Mouse (Mus musculus): ENCODE data around the gene Mcu. TPM values are rescaled to one million over a fixed set of nuclear protein-coding genes. Genes with fewer than 3 reads are reported as not detected.

Mcu gene
- polyA plus RNA-seq, 1 experiment from 2014 or later = 30.8 TPM

DNA sequence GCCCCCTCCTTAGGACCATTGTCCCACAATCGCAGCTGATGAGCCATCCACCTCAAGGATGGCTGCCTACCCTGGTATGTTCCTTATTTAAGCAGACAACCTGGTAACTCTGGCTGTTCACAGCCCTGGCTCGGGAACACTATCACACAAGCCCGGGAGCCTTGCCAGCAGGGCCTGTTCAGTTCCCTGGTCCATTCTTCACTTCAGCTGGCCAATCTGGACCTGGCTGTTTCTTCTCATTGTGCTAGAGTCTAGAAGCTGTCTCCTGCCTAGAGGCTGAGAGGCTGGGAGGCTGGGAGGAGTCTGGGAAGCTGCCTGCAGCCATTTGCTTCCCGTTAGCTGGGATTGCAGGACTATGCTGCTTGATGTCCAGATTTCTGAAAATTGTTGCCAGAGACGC is 146.0 kb downstream of the Mcu start:
- no peak overlapping the region for H3K27ac ChIP-seq
- no peaks in the 10 kb centered on the region for H3K27me3 ChIP-seq
- no peak overlapping the region for H3K4me2 ChIP-seq
- no peaks in the 10 kb centered on the region for H3K9me3 ChIP-seq
- H3K36me3 ChIP-seq = no peaks in the 10 kb centered on the region
- H3K4me1 ChIP-seq = no peaks in the 10 kb centered on the region
- WGBS = 66% methylated on average over 5 of the region's 5 CpGs
- no peak overlapping the region for H3K9ac ChIP-seq
- no peak overlapping the region for H3K4me3 ChIP-seq
- ATAC-seq (ENCODE audit: borderline replicate concordance, extremely low read depth, low FRiP score, low TSS enrichment) = no peak

DNA sequence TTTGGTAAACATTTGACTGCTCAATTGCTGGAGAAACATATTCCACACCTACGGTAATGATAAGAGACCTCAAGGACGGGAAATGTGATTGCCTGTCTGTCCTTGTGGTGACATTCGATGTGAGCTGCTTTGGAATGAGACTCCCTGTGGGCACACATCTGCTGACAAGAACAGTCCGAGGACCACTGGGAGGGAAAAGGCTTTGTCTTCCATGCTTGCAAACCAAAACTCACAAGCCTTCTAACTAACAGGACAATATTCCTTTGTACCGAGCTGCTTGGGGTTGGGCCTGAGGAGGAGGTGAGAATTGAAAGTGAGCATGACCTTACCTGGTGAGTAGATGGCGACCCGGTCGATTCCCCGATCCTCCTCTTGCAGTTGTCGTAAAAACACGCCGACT is 149.2 kb downstream of the Mcu start:
- ATAC-seq (ENCODE audit: borderline replicate concordance, extremely low read depth, low FRiP score, low TSS enrichment) = no peak
- H3K9me3 ChIP-seq = no peaks in the 10 kb centered on the region
- H3K4me3 ChIP-seq = no peak overlapping the region
- H3K4me1 ChIP-seq = peaks cover 3% of the 10 kb centered on the region; the same call in 1 of the 2 replicates
- no peaks in the 10 kb centered on the region for H3K36me3 ChIP-seq
- H3K27ac ChIP-seq = no peak overlapping the region
- WGBS = 80% methylated on average over 12 of the region's 12 CpGs
- H3K4me2 ChIP-seq = no peak overlapping the region
- H3K9ac ChIP-seq = no peak overlapping the region
- no peaks in the 10 kb centered on the region for H3K27me3 ChIP-seq

DNA sequence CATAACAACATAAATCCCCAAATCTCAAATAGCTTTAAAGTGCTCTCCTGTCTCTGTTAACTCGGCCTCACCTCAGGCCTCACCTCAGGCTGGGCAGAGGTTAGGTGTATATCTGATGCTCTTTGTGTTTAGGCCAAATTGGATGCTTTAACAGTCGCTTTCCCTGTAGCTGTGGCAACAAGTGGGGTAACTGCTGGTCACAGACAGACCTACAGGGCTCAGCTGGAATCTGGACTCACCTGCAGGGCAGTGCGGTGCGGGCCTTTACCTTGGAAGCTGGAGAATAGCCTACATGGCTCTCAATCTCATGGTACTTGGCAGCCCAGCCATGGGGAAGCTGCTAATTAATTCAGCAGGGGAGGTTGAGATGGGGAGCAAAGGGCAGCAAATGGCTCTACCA is 149.9 kb downstream of the Mcu start:
- Histone ChIP-seq H3K4me2 (no peak overlapping the region), H3K9ac (no peak overlapping the region), H3K9me3 (no peaks in the 10 kb centered on the region), H3K4me3 (no peak overlapping the region), H3K36me3 (no peaks in the 10 kb centered on the region), H3K27ac (no peak overlapping the region), H3K27me3 (no peaks in the 10 kb centered on the region), H3K4me1 (peaks cover 5% of the 10 kb centered on the region; the same call in 1 of the 2 replicates)
- 91% methylated on average over 4 of the region's 4 CpGs for WGBS
- no peak for ATAC-seq (ENCODE audit: borderline replicate concordance, extremely low read depth, low FRiP score, low TSS enrichment)

DNA sequence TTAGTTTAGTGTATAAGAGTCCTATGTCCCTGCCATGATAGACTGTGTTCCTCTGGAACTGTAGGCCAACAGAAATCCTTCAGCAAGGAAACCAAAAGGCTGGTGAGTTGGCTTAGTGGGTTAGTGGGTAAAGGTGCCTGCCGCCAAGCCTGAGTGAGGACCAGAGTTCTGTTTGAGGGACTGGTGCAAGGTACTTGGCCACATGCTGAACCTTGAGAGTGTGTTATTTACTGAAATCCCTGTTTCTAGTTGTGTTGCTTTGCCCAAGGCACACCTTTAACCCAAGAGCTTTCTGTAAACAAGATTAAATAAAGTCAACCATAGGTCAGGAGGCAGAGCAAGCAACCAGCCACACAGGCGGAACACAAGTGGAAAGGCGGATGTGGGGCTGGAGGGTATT is 150.9 kb downstream of the Mcu start:
- Histone ChIP-seq H3K4me1 (peaks cover 5% of the 10 kb centered on the region; the same call in 1 of the 2 replicates), H3K4me3 (no peak overlapping the region), H3K9me3 (no peaks in the 10 kb centered on the region), H3K36me3 (no peaks in the 10 kb centered on the region), H3K27ac (no peak overlapping the region), H3K27me3 (no peaks in the 10 kb centered on the region), H3K9ac (no peak overlapping the region), H3K4me2 (no peak overlapping the region)
- ATAC-seq (ENCODE audit: borderline replicate concordance, extremely low read depth, low FRiP score, low TSS enrichment) = no peak
- WGBS = 70% methylated on average over 3 of the region's 3 CpGs

DNA sequence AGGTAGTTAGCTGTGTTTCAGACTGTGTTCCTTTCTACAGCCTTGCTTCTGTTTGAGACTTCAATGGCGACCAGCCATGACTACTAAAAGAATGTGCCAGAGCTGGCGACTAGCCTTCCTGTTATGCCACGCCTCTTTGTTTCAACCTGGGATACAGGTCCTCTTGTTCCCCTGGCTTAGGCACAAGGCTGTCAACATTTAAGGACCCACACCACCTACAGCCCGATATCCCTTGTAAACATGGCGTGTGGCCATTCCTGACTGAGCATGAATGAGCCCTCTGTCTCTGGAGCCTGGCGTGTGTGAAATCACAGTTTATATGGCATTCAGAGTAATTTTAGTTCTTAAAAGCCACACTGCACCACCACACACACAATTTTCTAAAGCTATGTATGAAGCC is 154.2 kb downstream of the Mcu start:
- Histone ChIP-seq H3K9ac (no peak overlapping the region), H3K4me1 (peaks cover 5% of the 10 kb centered on the region; the same call in 1 of the 2 replicates), H3K4me2 (no peak overlapping the region), H3K27me3 (no peaks in the 10 kb centered on the region), H3K4me3 (no peak overlapping the region), H3K27ac (no peak overlapping the region), H3K36me3 (no peaks in the 10 kb centered on the region), H3K9me3 (no peaks in the 10 kb centered on the region)
- 73% methylated on average over 6 of the region's 6 CpGs for WGBS
- ATAC-seq (ENCODE audit: borderline replicate concordance, extremely low read depth, low FRiP score, low TSS enrichment) = no peak

DNA sequence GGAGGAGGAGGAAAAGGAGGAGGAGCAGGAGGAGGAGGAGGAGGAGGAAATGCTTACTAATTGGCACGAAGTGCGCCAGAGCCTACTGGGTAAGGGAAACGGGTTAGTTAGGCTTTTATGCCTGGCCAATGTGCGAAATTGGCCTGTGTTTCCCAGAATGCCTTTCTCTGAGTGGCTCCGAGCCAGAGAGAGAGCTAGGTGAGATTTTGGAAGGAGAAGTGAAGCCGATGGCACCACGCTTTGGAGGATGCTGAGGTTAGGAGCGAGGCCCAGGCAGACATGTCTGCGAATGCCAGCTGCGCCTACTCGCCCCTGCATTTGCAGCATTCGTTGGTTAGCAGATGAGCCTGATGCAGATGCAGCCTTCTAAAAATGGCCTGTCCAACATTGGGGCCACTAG is 156.7 kb downstream of the Mcu start:
- Histone ChIP-seq H3K9ac (no peak overlapping the region), H3K4me3 (no peak overlapping the region), H3K27me3 (no peaks in the 10 kb centered on the region), H3K36me3 (no peaks in the 10 kb centered on the region), H3K4me1 (peaks cover 5% of the 10 kb centered on the region; the same call in 1 of the 2 replicates), H3K4me2 (no peak overlapping the region), H3K27ac (no peak overlapping the region), H3K9me3 (no peaks in the 10 kb centered on the region)
- 87% methylated on average over 12 of the region's 12 CpGs for WGBS
- no peak for ATAC-seq (ENCODE audit: borderline replicate concordance, extremely low read depth, low FRiP score, low TSS enrichment)

DNA sequence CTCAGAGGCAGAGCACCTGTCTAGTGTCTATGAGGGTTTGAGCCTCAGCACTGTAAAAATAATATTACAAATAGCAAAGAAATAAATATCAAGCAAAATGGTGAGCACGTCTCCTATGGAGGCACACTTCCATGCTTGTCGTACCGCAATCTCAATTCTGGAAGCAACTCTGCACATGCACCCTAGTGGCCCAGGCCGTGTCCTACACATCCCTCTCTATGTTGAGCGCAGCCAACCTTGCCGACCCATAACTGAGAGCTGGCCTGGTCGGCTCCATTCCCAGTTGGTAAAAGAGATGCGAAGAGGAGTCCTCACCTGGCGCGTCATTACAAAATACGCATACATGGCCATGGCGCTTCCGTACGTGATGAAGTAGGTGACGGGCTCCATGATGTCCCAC is 161.9 kb downstream of the Mcu start:
- Histone ChIP-seq H3K4me3 (no peak overlapping the region), H3K27me3 (no peaks in the 10 kb centered on the region), H3K36me3 (no peaks in the 10 kb centered on the region), H3K27ac (no peak overlapping the region), H3K4me1 (peaks cover 7% of the 10 kb centered on the region; the same call in 1 of the 2 replicates), H3K4me2 (no peak overlapping the region), H3K9ac (no peak overlapping the region), H3K9me3 (no peaks in the 10 kb centered on the region)
- 93% methylated on average over 15 of the region's 15 CpGs for WGBS
- ATAC-seq (ENCODE audit: borderline replicate concordance, extremely low read depth, low FRiP score, low TSS enrichment) = no peak

DNA sequence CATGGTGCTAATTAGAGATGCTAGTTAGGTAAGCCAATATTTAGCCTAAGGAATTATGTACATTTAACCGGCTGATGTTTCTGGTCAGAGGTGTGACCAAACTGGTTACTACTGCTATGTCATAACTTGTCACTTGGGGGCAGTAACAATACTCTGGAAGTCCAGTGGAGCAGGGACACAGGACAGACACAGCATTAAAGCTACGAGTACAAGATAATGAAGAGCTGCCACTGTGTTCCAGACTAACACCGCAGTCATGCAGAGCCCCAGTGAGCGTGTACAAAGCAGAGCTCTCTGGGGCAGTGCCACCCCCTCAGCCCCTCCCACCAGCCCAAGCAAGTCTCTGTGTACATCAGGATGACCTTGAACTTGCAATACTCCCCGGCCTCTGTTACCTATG is 164.7 kb downstream of the Mcu start:
- Histone ChIP-seq H3K27ac (no peak overlapping the region), H3K4me1 (peaks cover 7% of the 10 kb centered on the region; the same call in 1 of the 2 replicates), H3K4me3 (no peak overlapping the region), H3K27me3 (no peaks in the 10 kb centered on the region), H3K9me3 (no peaks in the 10 kb centered on the region), H3K36me3 (no peaks in the 10 kb centered on the region), H3K4me2 (no peak overlapping the region), H3K9ac (no peak overlapping the region)
- 0 out of 2 replicates have a peak, but pooled peaks have one; percentile 55 for ATAC-seq (ENCODE audit: borderline replicate concordance, extremely low read depth, low FRiP score, low TSS enrichment)
- 37% methylated on average over 5 of the region's 5 CpGs for WGBS

DNA sequence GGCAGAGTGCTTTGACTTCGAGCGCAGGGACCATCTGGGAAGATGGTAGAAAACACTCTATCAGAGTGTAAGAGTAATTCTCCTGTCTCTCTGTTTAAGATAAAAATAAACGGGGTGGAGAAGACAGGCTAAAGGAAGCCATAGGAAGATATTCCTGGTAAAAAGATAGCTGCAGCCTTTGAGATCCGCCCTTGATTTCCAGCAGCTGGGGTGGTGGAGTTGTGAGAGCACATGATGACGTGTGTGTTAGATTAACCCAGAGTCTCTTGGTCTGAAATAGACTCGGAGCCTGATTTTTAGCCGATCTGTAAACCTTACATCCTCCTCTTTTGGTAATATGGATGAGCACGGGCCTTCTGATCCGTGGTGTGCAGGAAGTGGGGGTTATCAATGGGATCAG is 168.9 kb downstream of the Mcu start:
- H3K27ac ChIP-seq = peak overlapping the region; percentile 59
- ATAC-seq (ENCODE audit: borderline replicate concordance, extremely low read depth, low FRiP score, low TSS enrichment) = no peak
- H3K9me3 ChIP-seq = no peaks in the 10 kb centered on the region
- peaks cover 25% of the 10 kb centered on the region; the same call in 1 of the 2 replicates for H3K4me1 ChIP-seq
- WGBS = 43% methylated on average over 9 of the region's 9 CpGs
- no peaks in the 10 kb centered on the region for H3K36me3 ChIP-seq
- H3K4me3 ChIP-seq = no peak overlapping the region
- H3K27me3 ChIP-seq = no peaks in the 10 kb centered on the region
- H3K9ac ChIP-seq = no peak overlapping the region
- no peak overlapping the region for H3K4me2 ChIP-seq

DNA sequence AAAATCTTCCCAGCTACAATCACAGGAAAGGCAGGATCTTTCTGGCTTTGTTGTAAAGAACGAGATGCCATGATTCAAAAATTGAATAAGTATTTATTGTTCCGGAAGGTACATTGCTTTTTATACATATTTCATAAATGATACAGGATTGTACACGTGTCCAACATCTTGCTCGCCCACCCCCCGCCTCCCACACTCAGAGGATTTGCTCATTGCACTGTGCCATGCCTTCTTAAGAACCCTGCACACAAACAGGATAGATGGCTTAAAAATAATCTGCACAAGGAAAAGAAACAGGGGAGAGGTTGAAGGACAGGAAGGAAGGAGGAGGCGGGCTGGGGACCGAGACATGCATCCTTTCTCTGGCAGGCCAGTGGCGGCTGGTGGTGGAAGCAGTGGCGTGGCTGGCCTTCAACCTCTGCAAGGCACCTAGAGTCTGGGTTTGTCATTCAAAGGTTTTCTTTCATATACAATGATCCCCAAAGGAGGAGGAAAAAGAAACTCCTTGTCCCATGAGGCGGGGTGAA is 169.5 kb downstream of the Mcu start:
- ATAC-seq (ENCODE audit: borderline replicate concordance, extremely low read depth, low FRiP score, low TSS enrichment) = peak; percentile 32; the same call in 1 of the 2 replicates
- H3K9me3 ChIP-seq = no peaks in the 10 kb centered on the region
- no peak overlapping the region for H3K4me2 ChIP-seq
- no peak overlapping the region for H3K4me3 ChIP-seq
- 75% methylated on average over 10 of the region's 10 CpGs for WGBS
- no peaks in the 10 kb centered on the region for H3K36me3 ChIP-seq
- peak overlapping the region; percentile 59 for H3K27ac ChIP-seq
- peaks cover 25% of the 10 kb centered on the region; the same call in 1 of the 2 replicates for H3K4me1 ChIP-seq
- H3K9ac ChIP-seq = no peak overlapping the region
- no peaks in the 10 kb centered on the region for H3K27me3 ChIP-seq

DNA sequence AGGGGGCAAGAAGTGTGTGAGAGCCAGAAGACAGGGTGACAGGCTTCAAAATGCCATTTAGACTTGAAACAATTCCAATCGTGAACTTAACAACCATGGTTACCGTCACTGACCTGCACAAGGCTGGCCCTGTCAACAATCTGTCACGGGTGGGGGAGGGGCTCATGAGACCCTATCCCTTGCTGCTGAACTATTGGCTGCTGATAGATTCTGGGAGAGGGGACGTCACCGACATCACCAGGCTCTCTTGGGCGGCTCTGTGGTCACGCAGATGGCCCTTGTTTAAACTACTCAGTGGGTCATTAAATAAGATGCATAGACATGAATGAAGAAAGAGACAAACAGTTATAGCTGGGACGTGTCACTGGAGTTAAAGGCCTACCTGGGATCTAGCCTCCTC is 171.9 kb downstream of the Mcu start:
- Histone ChIP-seq H3K9ac (no peak overlapping the region), H3K4me1 (peaks cover 39% of the 10 kb centered on the region), H3K9me3 (no peaks in the 10 kb centered on the region), H3K4me3 (no peak overlapping the region), H3K4me2 (no peak overlapping the region), H3K36me3 (no peaks in the 10 kb centered on the region), H3K27ac (no peak overlapping the region), H3K27me3 (no peaks in the 10 kb centered on the region)
- no peak for ATAC-seq (ENCODE audit: borderline replicate concordance, extremely low read depth, low FRiP score, low TSS enrichment)
- 32% methylated on average over 8 of the region's 8 CpGs for WGBS

DNA sequence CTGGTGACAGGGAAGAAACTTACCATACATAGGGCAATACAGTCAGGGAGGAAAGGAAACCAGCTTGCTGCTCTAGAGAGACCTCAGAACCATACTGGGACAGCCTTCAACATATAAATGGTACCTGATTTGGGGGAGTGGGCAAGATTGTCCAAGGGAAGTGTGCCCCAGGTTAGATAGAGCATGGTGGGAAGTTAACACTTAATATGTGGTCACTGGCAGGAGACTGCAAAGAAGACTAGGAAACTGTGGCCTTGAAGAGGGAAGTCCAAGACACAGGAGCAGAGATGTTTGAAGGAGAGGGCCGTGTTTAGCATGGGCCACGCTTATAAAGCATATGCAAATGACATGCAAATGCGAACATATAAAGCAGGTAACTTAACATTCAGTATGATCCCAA is 172.4 kb downstream of the Mcu start:
- Histone ChIP-seq H3K9ac (no peak overlapping the region), H3K4me1 (peaks cover 45% of the 10 kb centered on the region), H3K27me3 (no peaks in the 10 kb centered on the region), H3K27ac (0 out of 2 replicates have a peak overlapping the region, but pooled peaks have one; percentile 1), H3K4me2 (no peak overlapping the region), H3K36me3 (no peaks in the 10 kb centered on the region), H3K9me3 (no peaks in the 10 kb centered on the region), H3K4me3 (no peak overlapping the region)
- no peak for ATAC-seq (ENCODE audit: borderline replicate concordance, extremely low read depth, low FRiP score, low TSS enrichment)
- WGBS = 73% methylated on average over 3 of the region's 3 CpGs

DNA sequence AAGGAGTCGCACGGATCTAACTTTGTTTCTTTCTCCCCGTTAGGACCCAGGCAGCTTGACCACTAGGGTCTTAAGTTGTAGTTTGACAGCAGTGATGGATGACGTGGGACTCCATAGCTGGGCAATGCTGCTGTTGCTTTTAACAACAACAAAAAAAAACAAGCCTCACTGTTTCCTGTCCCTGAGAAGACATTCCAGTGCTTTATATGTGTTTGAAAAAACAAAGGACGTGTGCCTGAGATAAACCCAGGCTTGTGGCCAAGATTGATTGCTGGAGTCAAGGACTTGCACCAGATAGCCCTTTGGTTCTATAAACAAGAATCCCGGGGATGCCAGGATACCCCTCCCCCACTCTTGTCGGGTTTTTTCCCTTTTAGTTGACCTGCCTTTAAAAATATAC is 173.3 kb downstream of the Mcu start:
- no peak overlapping the region for H3K9ac ChIP-seq
- H3K4me3 ChIP-seq = no peak overlapping the region
- no peaks in the 10 kb centered on the region for H3K36me3 ChIP-seq
- peaks cover 46% of the 10 kb centered on the region for H3K4me1 ChIP-seq
- peak overlapping the region; percentile 13 for H3K27ac ChIP-seq
- 0 out of 2 replicates have a peak, but pooled peaks have one; percentile 27 for ATAC-seq (ENCODE audit: borderline replicate concordance, extremely low read depth, low FRiP score, low TSS enrichment)
- no peaks in the 10 kb centered on the region for H3K9me3 ChIP-seq
- 6% methylated on average over 7 of the region's 7 CpGs for WGBS
- 0 out of 2 replicates have a peak overlapping the region, but pooled peaks have one; percentile 1 for H3K4me2 ChIP-seq
- H3K27me3 ChIP-seq = no peaks in the 10 kb centered on the region

Data from lung, embryonic 15.5 days (tissue).